Mouse (Mus musculus): ENCODE data around the gene Pbx4.

- no peak for TF ChIP-seq POLR2A (IDR thresholded peaks at IDR 0.05; ENCODE audit: insufficient read length, low read depth)
- TF ChIP-seq POLR2AphosphoS2 (IDR thresholded peaks at IDR 0.05; ENCODE audit: insufficient read length, low read depth): no peak
- no peak for TF ChIP-seq CEBPB (IDR thresholded peaks at IDR 0.05; ENCODE audit: insufficient read depth, poor library complexity, severe bottlenecking)
Measured at GRCm38 (mm10) chr8:69919010-69919409, 86.7 kb downstream of the Pbx4 start.

Data from myocyte (in vitro differentiated cells).